Mouse (Mus musculus) kidney, postnatal 0 days (tissue): ENCODE data around the gene 1700008O03Rik. TPM values are rescaled to one million over a fixed set of nuclear protein-coding genes. Genes with fewer than 3 reads are reported as not detected.

ENCODE experiments used
- ATAC-seq: fragments of 200-750 bp; cut with Nextera tagmentation; replicated peaks from 2 replicates; pipeline ENCODE4 v1.8.0; 2017; ENCODE audit warnings: low read depth, moderate number of reproducible peaks, moderate TSS enrichment, moderate library complexity; ENCODE audit not compliant: low FRiP score
- DNase-seq: peaks from one replicate; pipeline ENCODE4 v3.0.0-alpha.2; 2016; ENCODE audit warnings: low spot score
- H3K27ac ChIP-seq: fragments of 300-500 bp; sonication (generic); 2 replicates; pipeline ENCODE4 v1.5.1; 2014; ENCODE audit warnings: mild to moderate bottlenecking
- H3K27me3 ChIP-seq: fragments of 300-500 bp; sonication (generic); 2 replicates; pipeline ENCODE4 v1.6.1; 2014; ENCODE audit warnings: low read length, mixed read lengths; ENCODE audit not compliant: insufficient read depth
- H3K36me3 ChIP-seq: fragments of 300-500 bp; sonication (generic); 2 replicates; pipeline ENCODE4 v1.6.1; 2014; ENCODE audit warnings: low read length, mixed read lengths; ENCODE audit not compliant: insufficient read depth
- H3K4me1 ChIP-seq: fragments of 300-500 bp; sonication (generic); replicated peaks from 2 replicates; pipeline ENCODE4 v1.6.1; 2014; ENCODE audit warnings: antibody characterized with exemption, low read length, mixed read lengths; ENCODE audit not compliant: insufficient read depth
- H3K4me2 ChIP-seq: fragments of 300-500 bp; sonication (generic); 2 replicates; pipeline ENCODE4 v1.6.1; 2014; ENCODE audit warnings: mild to moderate bottlenecking, low read length, moderate library complexity, mixed read lengths
- H3K4me3 ChIP-seq: fragments of 300-500 bp; sonication (generic); replicated peaks from 2 replicates; pipeline ENCODE4 v1.5.1; 2014; ENCODE audit warnings: low read depth, low read length
- H3K9ac ChIP-seq: fragments of 300-500 bp; sonication (generic); 2 replicates; pipeline ENCODE4 v1.6.1; 2014; ENCODE audit warnings: low read depth, low read length
- H3K9me3 ChIP-seq: fragments of 300-500 bp; sonication (generic); replicated peaks from 2 replicates; pipeline ENCODE4 v1.6.1; 2016; ENCODE audit warnings: low read length, inconsistent platforms, mixed read lengths
- CTCF ChIP-seq: IDR thresholded peaks from 2 replicates; pipeline ENCODE4 v1.5.1; 2016; ENCODE audit warnings: antibody characterized with exemption, low read depth, mild to moderate bottlenecking, moderate library complexity
- WGBS: fragments of 180-500 bp; shearing (Covaris S2); extraction: QIAGEN DNeasy Blood & Tissue Kit; methylation state at CpG from one replicate; pipeline ENCODE4 v1.1.7; 2014; 5-methylcytosine and 5-hydroxymethylcytosine counted together
- polyA plus RNA-seq: library from polyadenylated mRNA; unstranded; fragments of >200 nt; fragmentation: Nextera tagmentation; extraction: Ambion mirVana; gene quantifications from 2 replicates; pipeline ENCODE4 v1.2.1, GENCODE M21; 2015

1700008O03Rik gene
- polyA plus RNA-seq, 1 experiment from 2014 or later, result 1.3 TPM

DNA sequence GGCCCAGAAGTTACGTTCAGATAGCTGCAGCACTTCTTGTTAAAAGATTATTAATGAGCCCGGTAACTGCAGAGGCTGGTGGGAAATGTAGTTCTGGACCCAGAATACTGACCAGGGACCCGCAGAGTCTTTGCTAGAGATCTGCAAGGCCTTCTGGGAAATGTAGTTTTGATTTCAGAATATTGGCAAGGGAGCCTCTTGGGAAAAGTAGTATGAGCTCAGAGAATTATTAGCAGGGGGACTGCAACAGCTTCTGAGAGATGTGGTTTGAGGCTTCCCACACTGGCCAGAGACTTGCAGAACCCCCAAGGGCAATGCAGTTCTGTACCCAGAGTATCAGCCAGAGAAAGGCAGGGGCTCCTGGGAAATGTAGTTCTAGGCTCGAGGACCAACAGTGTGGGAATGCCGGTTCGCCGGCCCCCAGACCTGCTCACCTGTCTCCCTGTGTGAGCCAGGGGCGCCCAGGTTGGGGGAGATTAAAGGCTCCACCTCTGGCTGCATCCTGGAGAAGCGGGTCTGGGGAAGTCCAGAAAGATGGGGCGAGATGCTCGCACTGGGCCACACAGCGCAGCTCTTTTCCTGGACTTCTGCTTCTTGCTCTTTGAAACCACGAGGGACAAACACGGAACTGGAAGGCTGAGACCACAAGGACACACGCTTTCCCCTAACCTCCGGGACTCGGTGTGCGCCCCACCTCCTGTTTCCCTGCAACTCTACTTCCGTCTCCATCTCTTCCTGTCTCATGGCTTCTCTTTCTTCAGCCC lies 11.5 kb downstream of the 1700008O03Rik start:
- H3K4me2 ChIP-seq, result peak overlapping the region; percentile 92
- WGBS, result 0% methylated on average over 19 of the region's 19 CpGs
- H3K4me1 ChIP-seq, result 0 out of 2 replicates have a peak, but pooled peaks cover 9% of the 10 kb centered on the region
- H3K4me3 ChIP-seq, result peak overlapping the region; percentile 57
- H3K9me3 ChIP-seq, result no peaks in the 10 kb centered on the region
- TF ChIP-seq CTCF, result no peak
- peak overlapping the region; percentile 54; the same call in 1 of the 2 replicates for H3K9ac ChIP-seq
- peak overlapping the region; percentile 68 for H3K27ac ChIP-seq
- H3K27me3 ChIP-seq, result no peaks in the 10 kb centered on the region
- H3K36me3 ChIP-seq, result no peaks in the 10 kb centered on the region
- DNase-seq (peak; percentile 97), ATAC-seq (peak; percentile 90)

GRCm38 (mm10) chr7:44373460-44373859 lies 12.2 kb downstream of the 1700008O03Rik start:
- 18% methylated on average over 7 of the region's 7 CpGs for WGBS
- Histone ChIP-seq H3K4me1 (0 out of 2 replicates have a peak, but pooled peaks cover 9% of the 10 kb centered on the region), H3K4me3 (peak overlapping the region; percentile 57), H3K4me2 (peak overlapping the region; percentile 92), H3K36me3 (no peaks in the 10 kb centered on the region), H3K9ac (0 out of 2 replicates have a peak overlapping the region, but pooled peaks have one; percentile 23), H3K9me3 (no peaks in the 10 kb centered on the region), H3K27ac (no peak overlapping the region), H3K27me3 (no peaks in the 10 kb centered on the region)
- ATAC-seq (no peak), DNase-seq (no peak)
- TF ChIP-seq CTCF, result no peak

DNA sequence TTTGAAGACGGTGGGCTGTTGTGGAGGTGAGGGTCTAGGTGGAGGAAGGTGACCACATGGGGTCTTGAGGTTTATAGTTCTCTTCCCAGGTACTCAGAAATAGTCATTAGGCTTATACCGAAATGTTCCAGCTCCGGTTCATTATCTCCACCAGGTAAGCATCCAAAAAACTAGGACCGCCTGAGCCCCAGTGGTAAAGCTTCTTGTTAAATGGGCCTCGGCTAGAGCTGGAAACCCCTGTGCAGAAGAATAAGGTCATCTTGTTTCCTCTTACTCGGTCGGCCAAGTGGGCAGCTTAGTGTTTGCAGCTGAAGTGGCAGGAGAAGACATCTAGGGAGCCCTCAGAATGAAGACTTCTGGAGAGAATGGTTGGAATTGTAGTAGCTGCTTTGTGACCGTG lies 12.9 kb downstream of the 1700008O03Rik start:
- no peak overlapping the region for H3K27ac ChIP-seq
- ATAC-seq (no peak), DNase-seq (no peak)
- H3K36me3 ChIP-seq, result no peaks in the 10 kb centered on the region
- H3K4me2 ChIP-seq, result no peak overlapping the region
- H3K27me3 ChIP-seq, result no peaks in the 10 kb centered on the region
- 0 out of 2 replicates have a peak, but pooled peaks cover 9% of the 10 kb centered on the region for H3K4me1 ChIP-seq
- TF ChIP-seq CTCF, result no peak
- H3K4me3 ChIP-seq, result no peak overlapping the region
- no peak overlapping the region for H3K9ac ChIP-seq
- 93% methylated on average over 8 of the region's 8 CpGs for WGBS
- no peaks in the 10 kb centered on the region for H3K9me3 ChIP-seq

DNA sequence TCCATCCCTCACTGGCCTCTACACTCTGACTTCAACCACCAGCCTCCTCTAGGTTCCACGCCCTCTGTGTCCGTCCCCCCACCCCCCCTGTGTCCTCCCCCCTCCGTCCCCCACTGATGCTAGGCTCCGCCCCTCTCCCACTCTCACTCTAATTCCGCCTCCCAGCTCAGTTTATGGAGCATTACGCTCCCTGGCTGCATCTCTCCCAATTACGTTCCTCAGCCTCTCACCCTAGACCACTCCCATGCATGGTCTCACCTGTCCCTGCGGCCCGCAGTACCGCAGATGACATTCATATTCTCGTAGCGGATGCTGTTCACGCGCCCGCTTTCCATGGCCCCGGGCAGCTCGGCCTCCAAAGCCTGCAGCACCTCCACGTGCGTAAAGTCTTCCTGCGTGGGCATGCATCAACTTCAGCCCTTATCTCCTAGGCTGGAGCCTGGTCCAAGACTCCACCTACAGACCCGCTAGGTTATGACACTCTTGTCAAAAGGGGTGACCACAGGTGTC lies 24.8 kb downstream of the 1700008O03Rik start:
- Histone ChIP-seq H3K27me3 (peaks cover 29% of the 10 kb centered on the region), H3K9ac (peak overlapping the region; percentile 48; the same call in 1 of the 2 replicates), H3K27ac (no peak overlapping the region), H3K4me3 (no peak overlapping the region), H3K36me3 (no peaks in the 10 kb centered on the region), H3K9me3 (no peaks in the 10 kb centered on the region), H3K4me2 (peak overlapping the region; percentile 82), H3K4me1 (peaks cover 10% of the 10 kb centered on the region; the same call in 1 of the 2 replicates)
- no peak for DNase-seq
- WGBS, result 5% methylated on average over 21 of the region's 21 CpGs
- ATAC-seq, result 0 out of 2 replicates have a peak, but pooled peaks have one; percentile 1
- no peak for TF ChIP-seq CTCF

DNA sequence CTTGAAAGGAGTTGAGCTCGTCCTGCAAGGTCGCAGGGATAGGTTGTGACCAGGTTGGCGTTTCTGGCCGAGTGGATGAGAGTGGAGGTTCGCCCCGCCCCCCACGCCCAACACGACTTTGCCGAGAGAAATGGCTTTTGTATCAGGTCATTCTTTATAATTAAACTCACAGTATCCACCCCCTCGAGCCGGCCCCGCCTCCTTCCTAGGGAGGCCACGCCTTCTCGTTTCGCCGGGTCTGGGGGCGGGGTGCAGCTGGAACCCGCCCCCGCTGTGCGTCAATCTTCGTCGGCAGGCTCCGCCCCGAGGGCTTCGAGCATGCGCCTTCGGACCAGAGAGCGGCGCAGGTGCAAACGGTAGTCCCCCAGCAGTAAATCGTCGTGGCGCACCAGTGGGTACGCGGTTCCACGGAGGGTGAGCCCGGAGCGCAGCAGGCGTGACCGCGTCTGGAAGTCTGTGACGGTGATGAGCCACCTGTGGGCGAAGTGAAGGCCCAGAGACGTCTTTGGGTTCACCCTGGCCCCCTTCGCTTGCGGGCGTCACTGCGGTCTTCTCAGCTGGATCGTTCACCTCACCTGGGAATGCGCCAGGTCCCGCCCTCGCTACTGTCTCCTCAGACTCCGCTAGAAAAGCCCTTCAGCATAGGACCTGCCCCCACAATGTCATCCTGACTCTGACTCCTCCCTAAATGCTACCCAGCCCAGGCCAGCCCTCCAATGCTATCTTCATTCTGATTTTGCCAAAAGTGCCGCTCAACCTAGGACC lies 25.5 kb downstream of the 1700008O03Rik start:
- WGBS, result under 1% methylated on average over 54 of the region's 54 CpGs
- peak overlapping the region; percentile 44 for H3K4me3 ChIP-seq
- no peaks in the 10 kb centered on the region for H3K9me3 ChIP-seq
- peaks cover 10% of the 10 kb centered on the region; the same call in 1 of the 2 replicates for H3K4me1 ChIP-seq
- DNase-seq (peak; percentile 95), ATAC-seq (peak; percentile 69)
- peak overlapping the region; percentile 59 for H3K9ac ChIP-seq
- H3K27me3 ChIP-seq, result peaks cover 36% of the 10 kb centered on the region
- TF ChIP-seq CTCF, result no peak; the same call in 1 of the 2 replicates
- peak overlapping the region; percentile 82 for H3K4me2 ChIP-seq
- H3K36me3 ChIP-seq, result no peaks in the 10 kb centered on the region
- peak overlapping the region; percentile 56; the same call in 1 of the 2 replicates for H3K27ac ChIP-seq
